Mouse (Mus musculus) cortical plate, adult 2 months (tissue): ENCODE results near the gene Btbd1.

Source experiments
- CTCF ChIP-seq: fragments of 200-500 bp; IDR thresholded peaks from 2 replicates; pipeline ENCODE4 v1.5.1; 2011; ENCODE audit warnings: mild to moderate bottlenecking, control low read depth, low read length; ENCODE audit not compliant: insufficient read depth; ENCODE audit errors: extremely low read depth
- POLR2A ChIP-seq: fragments of 200-500 bp; IDR thresholded peaks from 2 replicates; pipeline ENCODE4 v1.6.1; 2011; ENCODE audit warnings: mild to moderate bottlenecking, low read length, control low read depth; ENCODE audit not compliant: insufficient read depth; ENCODE audit errors: extremely low read depth

DNA sequence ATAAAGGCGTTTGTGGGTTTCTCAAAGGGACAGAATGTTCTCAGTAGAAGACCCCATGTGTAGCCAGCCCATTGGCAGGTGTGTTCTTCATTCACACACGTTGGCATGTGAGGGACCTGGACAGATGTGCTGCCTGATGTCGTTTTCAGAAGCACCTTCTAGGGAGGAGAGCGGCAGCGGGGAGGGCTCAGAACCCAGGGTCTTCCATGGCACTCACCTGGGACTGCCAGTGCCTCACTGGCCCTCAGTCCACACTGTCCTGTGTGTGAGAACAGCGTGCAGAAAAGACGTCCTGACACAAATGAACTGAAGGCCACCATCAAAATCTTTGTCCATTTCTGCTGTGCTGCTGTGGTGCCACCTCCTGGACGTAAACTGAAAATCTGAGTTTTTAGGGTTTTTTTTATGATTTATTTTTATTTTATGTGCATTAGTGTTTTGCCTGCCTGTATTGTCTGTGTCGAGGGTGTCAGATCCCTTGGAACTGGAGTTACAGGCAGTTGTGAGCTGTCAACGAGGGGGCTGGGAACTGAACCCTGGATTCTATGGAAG, 51.5 kb downstream of the Btbd1 start:
- TF ChIP-seq POLR2A: no peak
- TF ChIP-seq CTCF: peak; percentile 53; the same call in 1 of the 2 replicates
